Mouse (Mus musculus) left cerebral cortex, adult 11 months (tissue): ENCODE measurements at regions not wholly inside any gene's neighbourhood (a gene's known extent, or its start where the extent isn't known, plus 50 kb on each side); places are given as distances from the start of the nearest gene placed in this dataset.

ENCODE experiments used
- DNase-seq: peaks from one replicate; pipeline ENCODE4 v3.0.0; 2022; ENCODE audit warnings: low spot score

- no peak for DNase-seq
Measured at GRCm38 (mm10) chr2:147813516-147813915, 233.3 kb downstream of the Foxa2 start.

GRCm38 (mm10) chr2:147808036-147808675 is 238.6 kb downstream of the Foxa2 start:
- no peak for DNase-seq

GRCm38 (mm10) chr2:147803102-147803501 is 243.7 kb downstream of the Foxa2 start:
- no peak for DNase-seq

GRCm38 (mm10) chr2:147791434-147791833 is 255.3 kb downstream of the Foxa2 start:
- no peak for DNase-seq

- no peak for DNase-seq
Measured at GRCm38 (mm10) chr2:147789877-147790276, 256.9 kb downstream of the Foxa2 start.

- peak; percentile 19 for DNase-seq
Measured at GRCm38 (mm10) chr2:147789268-147789667, 257.5 kb downstream of the Foxa2 start.

- DNase-seq, result no peak
Measured at GRCm38 (mm10) chr2:147788001-147788400, 258.8 kb downstream of the Foxa2 start.

GRCm38 (mm10) chr2:147782496-147782895 is 264.3 kb downstream of the Foxa2 start:
- DNase-seq, result no peak

- no peak for DNase-seq
Measured at GRCm38 (mm10) chr2:147776316-147776715, 270.5 kb downstream of the Foxa2 start.

GRCm38 (mm10) chr2:147772579-147772978 is 274.2 kb downstream of the Foxa2 start:
- DNase-seq, result no peak

GRCm38 (mm10) chr2:147753089-147753488 is 293.7 kb downstream of the Foxa2 start:
- DNase-seq, result no peak

- DNase-seq, result no peak
Measured at GRCm38 (mm10) chr2:147751831-147752230, 294.9 kb downstream of the Foxa2 start.

GRCm38 (mm10) chr2:147748006-147748405 is 298.8 kb downstream of the Foxa2 start:
- no peak for DNase-seq

- no peak for DNase-seq
Measured at GRCm38 (mm10) chr2:147743908-147744307, 302.9 kb downstream of the Foxa2 start.

GRCm38 (mm10) chr2:147738307-147738872 is 308.4 kb downstream of the Foxa2 start:
- DNase-seq, result peak; percentile 16

GRCm38 (mm10) chr2:147727396-147727795 is 319.4 kb downstream of the Foxa2 start:
- DNase-seq, result no peak

- no peak for DNase-seq
Measured at GRCm38 (mm10) chr2:147718936-147719335, 327.8 kb downstream of the Foxa2 start.

- DNase-seq, result no peak
Measured at GRCm38 (mm10) chr2:147717484-147717947, 329.3 kb downstream of the Foxa2 start.

- DNase-seq, result no peak
Measured at GRCm38 (mm10) chr2:147715791-147716190, 331.0 kb downstream of the Foxa2 start.

GRCm38 (mm10) chr2:147710593-147711265 is 336.0 kb downstream of the Foxa2 start:
- DNase-seq, result no peak

GRCm38 (mm10) chr2:147709799-147710198 is 337.0 kb downstream of the Foxa2 start:
- DNase-seq, result no peak

GRCm38 (mm10) chr2:147707156-147707555 is 339.6 kb downstream of the Foxa2 start:
- no peak for DNase-seq

GRCm38 (mm10) chr2:147703981-147704380 is 342.3 kb downstream of the Pax1 start:
- no peak for DNase-seq
